Mouse (Mus musculus) forebrain, embryonic 11.5 days (tissue): Measurements from ENCODE around the gene Pla2g10. TPM values are rescaled to one million over a fixed set of nuclear protein-coding genes. Genes with fewer than 3 reads are reported as not detected.

Experiments
- ATAC-seq: fragments of 200-750 bp; cut with Nextera tagmentation; replicated peaks from 2 replicates; pipeline ENCODE4 v1.8.0; 2017; ENCODE audit warnings: moderate TSS enrichment; ENCODE audit not compliant: low FRiP score
- DNase-seq: peaks from one replicate; pipeline ENCODE4 v3.0.0-alpha.2; 2017; ENCODE audit warnings: low spot score
- H3K27ac ChIP-seq: fragments of 300-500 bp; sonication (generic); 2 replicates; pipeline ENCODE4 v1.5.1; 2014; ENCODE audit warnings: low read depth, low read length
- H3K27me3 ChIP-seq: fragments of 300-500 bp; sonication (generic); 2 replicates; pipeline ENCODE4 v1.6.1; 2014; ENCODE audit warnings: mild to moderate bottlenecking, low read length, mixed read lengths; ENCODE audit not compliant: control insufficient read depth, insufficient read depth
- H3K36me3 ChIP-seq: fragments of 300-500 bp; sonication (generic); 2 replicates; pipeline ENCODE4 v1.6.1; 2014; ENCODE audit warnings: mild to moderate bottlenecking, low read length, moderate library complexity, mixed read lengths; ENCODE audit not compliant: control insufficient read depth, insufficient read depth
- H3K4me1 ChIP-seq: fragments of 300-500 bp; sonication (generic); replicated peaks from 2 replicates; pipeline ENCODE4 v1.6.1; 2014; ENCODE audit warnings: low read length, mixed read lengths; ENCODE audit not compliant: control insufficient read depth, insufficient read depth
- H3K4me2 ChIP-seq: fragments of 300-500 bp; sonication (generic); 2 replicates; pipeline ENCODE4 v1.6.1; 2014; ENCODE audit warnings: low read depth, mild to moderate bottlenecking, low read length, moderate library complexity, mixed read lengths; ENCODE audit not compliant: severe bottlenecking
- H3K4me3 ChIP-seq: fragments of 300-500 bp; sonication (generic); 2 replicates; pipeline ENCODE4 v1.5.1; 2014; ENCODE audit warnings: low read depth, low read length
- H3K9ac ChIP-seq: fragments of 300-500 bp; sonication (generic); 2 replicates; pipeline ENCODE4 v1.6.1; 2014; ENCODE audit warnings: low read length
- H3K9me3 ChIP-seq: fragments of 300-500 bp; sonication (generic); 2 replicates; pipeline ENCODE4 v1.6.1; 2016; ENCODE audit warnings: low read length, mixed read lengths; ENCODE audit not compliant: control insufficient read depth
- WGBS: fragments of 180-500 bp; shearing (Covaris S2); extraction: QIAGEN DNeasy Blood & Tissue Kit; methylation state at CpG from one replicate; pipeline ENCODE4 v1.1.7; 2014; 5-methylcytosine and 5-hydroxymethylcytosine counted together
- polyA plus RNA-seq: library from polyadenylated mRNA; unstranded; fragments of >200 nt; fragmentation: Nextera tagmentation; extraction: Ambion mirVana; gene quantifications from 2 replicates; pipeline ENCODE4 v1.2.1, GENCODE M21; 2014

The Pla2g10 gene
- polyA plus RNA-seq, 1 experiment from 2014 or later, result not detected

DNA sequence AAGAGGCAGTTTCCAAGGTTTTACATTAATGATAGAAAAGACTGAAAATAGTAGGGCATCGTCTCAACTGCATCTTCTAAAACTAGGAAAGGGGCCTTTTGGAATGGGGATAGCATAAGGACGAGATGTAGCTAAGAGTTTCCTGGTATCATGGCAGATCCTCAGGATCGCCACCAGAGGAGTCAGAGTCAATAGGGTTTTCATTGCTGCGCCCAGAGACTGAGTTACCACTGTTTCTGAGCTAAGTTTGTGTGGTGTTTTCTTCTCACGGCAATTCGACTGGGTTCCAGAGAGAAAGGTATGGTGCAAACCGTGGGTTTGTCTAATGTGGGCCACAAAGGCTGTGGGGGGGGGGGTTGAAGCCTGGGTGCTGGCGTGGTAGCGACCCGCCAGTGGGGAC lies 26.1 kb downstream of the Pla2g10 start:
- 94% methylated on average over 10 of the region's 10 CpGs for WGBS
- no peak for ATAC-seq
- H3K9ac ChIP-seq, result no peak overlapping the region
- H3K4me2 ChIP-seq, result no peak overlapping the region
- H3K9me3 ChIP-seq, result no peaks in the 10 kb centered on the region
- DNase-seq, result no peak
- no peak overlapping the region for H3K4me3 ChIP-seq
- no peaks in the 10 kb centered on the region for H3K36me3 ChIP-seq
- no peak overlapping the region for H3K27ac ChIP-seq
- H3K4me1 ChIP-seq, result no peaks in the 10 kb centered on the region
- H3K27me3 ChIP-seq, result no peaks in the 10 kb centered on the region

DNA sequence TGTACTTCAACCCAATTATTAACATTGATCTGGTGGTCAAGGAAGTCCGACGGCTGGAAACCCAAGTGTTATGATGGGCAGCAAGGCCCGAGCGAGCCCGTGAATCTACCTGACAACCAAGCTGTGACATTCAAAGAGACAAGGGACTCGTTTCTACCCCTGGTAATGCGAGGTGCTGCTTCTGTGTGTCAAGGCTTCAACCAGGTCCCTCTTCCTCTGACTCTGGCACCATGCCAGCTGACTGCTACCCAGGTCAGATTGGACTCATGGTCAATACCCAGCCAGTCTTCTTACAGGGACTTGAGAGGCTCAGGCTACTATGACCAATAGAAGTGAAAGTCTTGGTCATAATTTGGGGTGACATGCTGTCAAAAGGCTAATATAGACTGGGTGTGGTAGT lies 28.6 kb downstream of the Pla2g10 start:
- WGBS, result 92% methylated on average over 7 of the region's 7 CpGs
- no peak for ATAC-seq
- Histone ChIP-seq H3K4me2 (no peak overlapping the region), H3K9me3 (no peaks in the 10 kb centered on the region), H3K4me1 (no peaks in the 10 kb centered on the region), H3K27ac (no peak overlapping the region), H3K4me3 (no peak overlapping the region), H3K27me3 (no peaks in the 10 kb centered on the region), H3K9ac (no peak overlapping the region), H3K36me3 (peaks cover 3% of the 10 kb centered on the region; the same call in 1 of the 2 replicates)
- DNase-seq, result no peak

DNA sequence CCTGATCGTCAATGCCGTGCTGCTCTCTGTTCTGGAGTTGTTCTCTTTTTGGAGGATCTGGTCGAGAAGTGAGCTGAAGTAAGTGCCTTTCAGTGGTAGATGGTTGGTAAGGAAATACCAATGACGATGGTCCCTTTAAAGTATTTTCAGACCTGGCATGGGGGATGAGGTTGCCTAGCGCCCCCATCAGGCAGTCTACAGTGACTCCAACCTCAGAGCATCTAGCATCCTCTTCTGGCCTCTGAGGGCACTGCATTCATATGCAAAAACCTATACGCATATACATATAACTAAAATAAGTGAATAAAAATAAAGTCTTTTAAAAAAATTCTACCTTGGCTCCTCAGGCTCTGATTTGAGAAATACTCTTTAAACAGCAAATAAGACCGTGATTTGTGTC lies 31.8 kb downstream of the Pla2g10 start:
- H3K36me3 ChIP-seq, result peaks cover 5% of the 10 kb centered on the region; the same call in 1 of the 2 replicates
- DNase-seq, result no peak
- H3K9me3 ChIP-seq, result no peaks in the 10 kb centered on the region
- H3K27ac ChIP-seq, result no peak overlapping the region
- ATAC-seq, result no peak
- H3K9ac ChIP-seq, result no peak overlapping the region
- no peak overlapping the region for H3K4me3 ChIP-seq
- WGBS, result 89% methylated on average over 7 of the region's 7 CpGs
- no peak overlapping the region for H3K4me2 ChIP-seq
- no peaks in the 10 kb centered on the region for H3K27me3 ChIP-seq
- H3K4me1 ChIP-seq, result no peaks in the 10 kb centered on the region

DNA sequence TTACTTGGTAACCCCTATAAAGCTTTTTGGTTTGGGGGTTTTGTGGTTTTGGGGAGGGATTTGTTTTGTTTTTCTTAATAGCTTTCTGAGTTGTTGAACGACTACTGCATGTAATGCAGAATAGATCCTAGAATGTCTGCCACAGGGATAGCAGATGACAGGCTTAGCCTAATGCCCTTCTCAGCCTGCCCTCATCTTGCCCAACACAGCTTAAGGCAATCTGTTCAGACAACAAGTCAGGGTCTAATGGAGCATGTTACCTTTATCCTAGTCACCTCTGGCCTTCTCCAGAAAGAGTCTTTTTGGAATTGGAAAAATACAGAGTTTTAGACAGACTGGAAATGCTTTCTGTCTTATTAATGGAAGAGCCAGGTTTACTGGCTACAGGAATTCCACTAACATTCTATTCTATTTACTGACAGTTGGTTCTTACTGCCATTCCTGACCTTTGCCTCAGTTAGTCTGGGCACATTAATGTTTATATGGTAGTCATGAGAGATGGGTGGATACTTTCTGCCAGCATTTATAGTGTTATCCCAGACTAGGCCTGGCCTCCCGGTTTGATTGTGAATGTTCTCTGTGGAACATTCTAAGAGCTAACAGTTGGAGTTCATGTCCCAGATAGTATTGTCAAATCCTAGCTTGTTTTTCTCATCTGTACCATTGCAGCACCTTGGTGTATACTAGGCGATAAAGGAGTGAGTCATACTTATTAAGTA lies 52.0 kb downstream of the Pla2g10 start:
- Histone ChIP-seq H3K27me3 (no peaks in the 10 kb centered on the region), H3K4me1 (no peaks in the 10 kb centered on the region), H3K9ac (no peak overlapping the region), H3K36me3 (no peaks in the 10 kb centered on the region; the same call in 1 of the 2 replicates), H3K27ac (no peak overlapping the region), H3K4me3 (no peak overlapping the region), H3K9me3 (no peaks in the 10 kb centered on the region), H3K4me2 (no peak overlapping the region)
- 91% methylated on average over 3 of the region's 3 CpGs for WGBS
- no peak for ATAC-seq
- DNase-seq, result no peak

DNA sequence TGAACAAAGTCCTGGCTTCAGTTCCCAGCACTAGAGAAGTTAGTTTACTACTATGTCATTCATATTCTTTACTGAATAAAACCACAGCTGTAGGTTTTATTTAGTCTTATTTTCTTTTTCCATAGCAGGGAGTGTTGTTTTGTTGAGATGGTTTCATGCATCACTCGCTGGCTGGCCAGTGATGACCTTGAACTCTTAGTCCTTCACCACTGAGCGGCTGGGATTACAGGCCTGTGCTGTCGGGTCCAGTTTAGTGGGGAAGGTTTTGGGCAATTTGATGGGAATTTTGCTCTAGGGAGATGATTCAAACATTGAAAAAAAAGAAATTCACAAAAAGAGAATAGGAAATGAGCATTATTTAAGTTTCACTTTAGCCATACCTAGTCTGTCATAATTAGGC lies 56.3 kb downstream of the Pla2g10 start:
- Histone ChIP-seq H3K27ac (no peak overlapping the region), H3K4me3 (no peak overlapping the region), H3K27me3 (no peaks in the 10 kb centered on the region), H3K9me3 (no peaks in the 10 kb centered on the region), H3K4me2 (no peak overlapping the region), H3K4me1 (peaks cover 7% of the 10 kb centered on the region; the same call in 1 of the 2 replicates), H3K36me3 (no peaks in the 10 kb centered on the region; the same call in 1 of the 2 replicates), H3K9ac (no peak overlapping the region)
- no peak for DNase-seq
- ATAC-seq, result no peak
- 96% methylated on average over 3 of the region's 3 CpGs for WGBS

DNA sequence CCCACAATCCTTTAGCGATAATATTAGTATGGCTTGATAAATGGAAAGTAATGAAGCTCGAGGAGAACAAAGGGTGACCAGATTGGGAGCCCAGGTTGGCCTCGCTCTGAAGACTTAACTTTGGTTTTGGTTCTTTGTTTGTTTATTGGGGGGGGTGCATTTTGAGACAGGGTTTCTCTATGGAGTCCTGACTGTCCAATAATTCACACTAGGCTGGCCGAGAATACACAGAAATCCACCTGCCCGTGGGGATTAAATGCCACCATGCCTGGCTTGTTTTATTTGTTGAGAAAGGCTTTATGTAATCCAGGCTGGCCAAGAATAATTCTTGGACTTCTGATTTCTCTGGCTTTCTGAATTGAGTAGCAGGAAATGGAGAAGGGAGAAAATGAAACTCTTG lies 57.7 kb downstream of the Pla2g10 start:
- DNase-seq (no peak), ATAC-seq (no peak)
- Histone ChIP-seq H3K27me3 (no peaks in the 10 kb centered on the region), H3K4me3 (no peak overlapping the region), H3K36me3 (no peaks in the 10 kb centered on the region; the same call in 1 of the 2 replicates), H3K9me3 (no peaks in the 10 kb centered on the region), H3K27ac (no peak overlapping the region), H3K9ac (no peak overlapping the region; the same call in 1 of the 2 replicates), H3K4me1 (peaks cover 7% of the 10 kb centered on the region; the same call in 1 of the 2 replicates), H3K4me2 (peak overlapping the region; percentile 85; the same call in 1 of the 2 replicates)
- 74% methylated on average over 5 of the region's 5 CpGs for WGBS

DNA sequence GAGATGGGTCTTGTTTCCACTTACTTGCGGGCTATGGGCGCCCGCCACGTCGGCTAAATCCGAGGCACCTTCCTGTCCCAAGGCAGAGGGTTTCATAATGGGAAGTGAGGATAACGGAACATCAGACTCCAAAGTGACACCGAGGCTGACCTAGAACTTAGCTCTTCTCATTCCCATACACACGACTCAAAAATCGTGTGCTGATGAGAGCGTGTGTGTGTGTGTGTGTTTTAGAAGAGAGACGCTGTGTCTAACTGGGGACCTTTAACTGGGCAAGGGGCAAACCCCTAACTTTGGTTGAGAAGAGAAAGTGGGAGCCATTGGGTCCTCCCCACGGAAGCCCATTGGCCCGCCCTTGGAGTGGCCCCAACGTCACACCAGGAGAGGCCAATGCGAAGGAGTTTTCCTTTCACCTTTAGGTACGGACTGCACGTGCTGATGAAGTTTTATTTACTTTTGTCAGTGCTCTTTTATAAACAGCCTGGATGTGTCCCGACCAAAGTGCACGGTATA lies 58.3 kb downstream of the Pla2g10 start:
- H3K4me2 ChIP-seq, result peak overlapping the region; percentile 85
- H3K27ac ChIP-seq, result no peak overlapping the region
- H3K36me3 ChIP-seq, result no peaks in the 10 kb centered on the region; the same call in 1 of the 2 replicates
- H3K4me1 ChIP-seq, result peaks cover 7% of the 10 kb centered on the region; the same call in 1 of the 2 replicates
- peak overlapping the region; percentile 85 for H3K9ac ChIP-seq
- WGBS, result 2% methylated on average over 20 of the region's 20 CpGs
- ATAC-seq, result peak; percentile 33
- H3K27me3 ChIP-seq, result no peaks in the 10 kb centered on the region
- DNase-seq, result peak; percentile 68
- H3K4me3 ChIP-seq, result peak overlapping the region; percentile 88
- H3K9me3 ChIP-seq, result no peaks in the 10 kb centered on the region

DNA sequence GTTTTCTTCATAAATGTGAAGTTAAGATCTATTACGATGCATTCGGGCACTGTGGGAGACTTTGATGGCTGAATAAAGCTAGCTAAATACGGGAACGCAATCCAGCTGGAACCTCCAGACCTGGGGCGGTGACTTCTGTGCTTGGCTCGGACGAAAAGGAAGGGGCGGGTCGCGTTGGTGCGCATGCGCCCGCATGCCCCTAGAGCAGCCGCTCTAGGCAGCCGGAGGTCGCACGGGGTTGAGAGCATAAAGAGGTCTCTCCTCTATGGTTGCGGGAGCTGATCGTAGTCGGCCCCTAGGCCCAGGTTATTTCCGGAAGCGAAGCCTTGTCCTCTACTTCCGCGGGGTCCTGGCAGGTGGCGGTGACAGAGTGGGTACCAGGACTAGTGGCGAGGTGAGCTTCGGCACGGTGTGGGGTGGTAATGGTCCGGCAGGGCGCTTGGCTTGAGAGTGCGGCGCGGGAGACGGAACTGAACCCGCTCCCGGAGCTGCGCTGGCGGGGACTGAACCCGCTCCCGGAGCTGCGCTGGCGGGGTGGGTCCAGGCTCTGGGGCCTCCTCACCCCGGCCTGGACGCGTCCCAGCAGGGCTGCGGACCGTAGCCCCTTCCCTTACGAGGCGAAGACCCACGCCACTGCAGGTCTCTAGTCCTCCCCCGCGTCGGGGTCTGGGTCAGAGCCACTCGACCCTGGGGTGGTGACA lies 58.9 kb downstream of the Pla2g10 start, which contains the start of the genes Bfar and 3110001I22Rik:
Bfar (plus strand) TSS at position 174 of the 701 bp plus-strand sequence.
3110001I22Rik (plus strand) TSS at position 245 of the 701 bp plus-strand sequence.
- Histone ChIP-seq H3K36me3 (no peaks in the 10 kb centered on the region), H3K4me2 (peak within 1 kb of the TSS; percentile 85), H3K4me3 (peak within 1 kb of the TSS; percentile 88), H3K9ac (peak within 1 kb of the TSS; percentile 85), H3K27ac (peak within 1 kb of the TSS; percentile 51; the same call in 1 of the 2 replicates), H3K4me1 (peaks cover 7% of the 10 kb centered on the region; the same call in 1 of the 2 replicates), H3K9me3 (no peaks in the 10 kb centered on the region), H3K27me3 (no peaks in the 10 kb centered on the region)
- 0% methylated on average over 53 of the region's 54 CpGs for WGBS
- peak; percentile 93 for ATAC-seq
- peak; percentile 95 for DNase-seq
